Mouse (Mus musculus) neural tube, embryonic 14.5 days (tissue): ENCODE data around the gene Tmem116. TPM values are rescaled to one million over a fixed set of nuclear protein-coding genes. Genes with fewer than 3 reads are reported as not detected.

Source experiments
- ATAC-seq: fragments of 200-750 bp; cut with Nextera tagmentation; 2 replicates; pipeline ENCODE4 v1.8.0; 2017; ENCODE audit warnings: low read depth, mild to moderate bottlenecking, moderate TSS enrichment, moderate library complexity
- H3K27ac ChIP-seq: fragments of 300-500 bp; sonication (generic); 2 replicates; pipeline ENCODE4 v1.5.1; 2014; ENCODE audit warnings: low read depth, mild to moderate bottlenecking, control low read depth, low read length, moderate library complexity, mixed read lengths
- H3K27me3 ChIP-seq: fragments of 300-500 bp; sonication (generic); 2 replicates; pipeline ENCODE4 v1.6.1; 2014; ENCODE audit warnings: low read length; ENCODE audit not compliant: control insufficient read depth, insufficient read depth
- H3K36me3 ChIP-seq: fragments of 300-500 bp; sonication (generic); 2 replicates; pipeline ENCODE4 v1.6.1; 2014; ENCODE audit warnings: low read length, mixed read lengths; ENCODE audit not compliant: control insufficient read depth, insufficient read depth
- H3K4me1 ChIP-seq: fragments of 300-500 bp; sonication (generic); 2 replicates; pipeline ENCODE4 v1.6.1; 2014; ENCODE audit warnings: low read length; ENCODE audit not compliant: control insufficient read depth, insufficient read depth
- H3K4me2 ChIP-seq: fragments of 300-500 bp; sonication (generic); 2 replicates; pipeline ENCODE4 v1.6.1; 2014; ENCODE audit warnings: mild to moderate bottlenecking, low read depth, low read length, control low read depth
- H3K4me3 ChIP-seq: fragments of 300-500 bp; sonication (generic); 2 replicates; pipeline ENCODE4 v1.5.1; 2014; ENCODE audit warnings: low read depth, low read length, control low read depth, mixed read lengths
- H3K9ac ChIP-seq: fragments of 300-500 bp; sonication (generic); replicated peaks from 2 replicates; pipeline ENCODE4 v1.6.1; 2014; ENCODE audit warnings: low read depth, mild to moderate bottlenecking, control low read depth, low read length, mixed read lengths
- H3K9me3 ChIP-seq: fragments of 300-500 bp; sonication (generic); 2 replicates; pipeline ENCODE4 v1.6.1; 2016; ENCODE audit warnings: low read length; ENCODE audit not compliant: control insufficient read depth
- WGBS: fragments of 180-500 bp; shearing (Covaris S2); extraction: QIAGEN DNeasy Blood & Tissue Kit; methylation state at CpG from one replicate; pipeline ENCODE4 v1.1.7; 2014; 5-methylcytosine and 5-hydroxymethylcytosine counted together
- polyA plus RNA-seq: library from polyadenylated mRNA; unstranded; fragments of >200 nt; fragmentation: Nextera tagmentation; extraction: Ambion mirVana; gene quantifications from 2 replicates; pipeline ENCODE4 v1.2.1, GENCODE M21; 2014

The Tmem116 gene
- polyA plus RNA-seq, 1 experiment from 2014 or later = 2.2 TPM

DNA sequence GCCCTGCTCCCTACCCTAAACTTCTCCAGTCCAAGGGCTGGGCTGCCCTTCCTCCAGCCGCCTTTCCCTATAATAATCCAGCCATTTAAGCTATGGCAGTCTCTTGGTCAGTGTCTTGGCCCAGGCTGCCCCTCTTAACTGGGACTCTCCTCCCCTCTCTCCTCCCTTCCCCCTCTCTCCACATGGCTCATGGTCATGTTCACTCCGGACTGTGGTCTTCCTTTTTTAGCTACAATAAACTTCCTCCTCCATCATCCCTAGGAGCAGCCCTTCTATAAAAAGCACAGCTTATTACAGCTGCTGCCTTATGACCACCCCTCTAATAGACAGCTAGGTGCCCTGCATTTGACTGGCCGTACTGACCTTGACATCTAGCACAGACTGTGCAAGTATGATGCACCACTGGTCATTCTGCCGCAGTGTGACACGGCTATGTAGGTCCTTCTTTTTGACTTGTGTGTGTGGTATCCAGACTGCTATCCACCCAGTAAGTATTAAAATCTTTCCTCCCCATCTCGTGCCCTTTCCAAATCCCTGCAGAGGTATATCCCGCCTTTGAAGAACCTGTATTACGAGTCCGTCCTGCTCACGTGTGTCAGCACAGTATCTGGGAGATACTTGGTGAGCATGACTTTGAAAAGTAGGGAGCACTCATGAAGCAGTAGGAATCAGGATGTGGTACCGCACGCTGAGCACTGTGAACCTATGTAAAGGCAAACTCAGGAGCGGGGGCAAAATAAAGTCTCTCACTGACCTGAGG is 2.2 kb downstream of the Tmem116 start:
- WGBS = 91% methylated on average over 13 of the region's 13 CpGs
- Histone ChIP-seq H3K9me3 (no peaks in the 10 kb centered on the region), H3K27ac (no peak overlapping the region), H3K36me3 (no peaks in the 10 kb centered on the region; the same call in 1 of the 2 replicates), H3K9ac (no peak overlapping the region), H3K27me3 (peaks cover 4% of the 10 kb centered on the region; the same call in 1 of the 2 replicates), H3K4me3 (no peak overlapping the region), H3K4me1 (peaks cover 11% of the 10 kb centered on the region), H3K4me2 (no peak overlapping the region)
- ATAC-seq = no peak

DNA sequence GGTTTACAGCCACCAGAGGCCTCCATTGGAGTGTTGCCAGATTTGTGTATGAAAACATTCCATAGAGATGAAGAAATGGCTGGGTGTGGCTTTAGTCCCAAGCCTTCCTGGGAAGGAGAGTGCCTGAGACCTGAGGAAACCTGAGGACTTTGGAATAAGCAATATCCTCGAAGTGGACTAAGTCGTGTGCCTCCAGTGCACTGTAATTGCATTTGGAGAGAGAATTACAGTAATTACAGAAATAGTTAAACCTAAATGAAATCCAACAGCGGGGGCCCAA is 2.8 kb downstream of the Tmem116 start:
- Histone ChIP-seq H3K27ac (no peak overlapping the region), H3K4me1 (peaks cover 11% of the 10 kb centered on the region), H3K36me3 (no peaks in the 10 kb centered on the region; the same call in 1 of the 2 replicates), H3K4me2 (no peak overlapping the region), H3K9ac (no peak overlapping the region), H3K4me3 (no peak overlapping the region), H3K27me3 (peaks cover 4% of the 10 kb centered on the region; the same call in 1 of the 2 replicates), H3K9me3 (no peaks in the 10 kb centered on the region)
- ATAC-seq = no peak
- 80% methylated on average over 3 of the region's 3 CpGs for WGBS

DNA sequence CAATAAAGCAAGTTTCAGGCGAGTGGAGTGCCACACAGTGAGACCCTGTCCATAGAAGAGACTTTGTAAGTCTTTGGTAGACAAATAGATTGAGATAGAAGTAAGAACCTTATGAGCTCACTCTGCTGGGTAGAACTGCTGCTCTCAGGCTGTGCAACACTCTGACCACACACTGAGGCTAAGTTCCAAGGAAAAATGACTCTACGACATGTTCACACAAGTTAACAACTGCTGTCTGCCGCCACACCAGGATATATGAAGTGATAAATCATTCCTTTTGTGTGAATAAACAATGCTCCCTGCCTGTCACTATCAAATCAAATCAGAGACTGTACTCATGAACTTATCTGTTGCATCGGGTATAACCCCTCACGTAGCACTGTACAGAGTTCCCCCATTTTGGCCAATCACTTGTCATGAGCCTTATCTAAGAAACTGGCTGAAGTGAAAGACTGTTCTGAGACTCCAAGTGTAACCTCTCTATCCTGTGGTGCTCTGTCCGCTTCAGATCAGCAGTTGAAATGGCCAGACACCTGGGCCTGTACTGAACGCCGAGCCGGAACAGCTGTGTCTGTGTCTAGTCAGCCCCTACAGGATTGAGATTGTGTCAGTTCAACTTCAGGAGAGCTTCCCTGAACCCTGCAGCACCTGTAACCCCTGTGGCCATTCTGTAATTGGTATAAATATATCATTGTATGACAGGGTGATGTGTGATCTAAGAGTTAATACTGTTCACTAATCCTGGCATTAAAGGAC is 4.0 kb downstream of the Tmem116 start:
- Histone ChIP-seq H3K4me3 (no peak overlapping the region), H3K27me3 (peaks cover 4% of the 10 kb centered on the region; the same call in 1 of the 2 replicates), H3K27ac (no peak overlapping the region), H3K4me1 (peaks cover 8% of the 10 kb centered on the region), H3K9ac (no peak overlapping the region), H3K4me2 (no peak overlapping the region), H3K36me3 (no peaks in the 10 kb centered on the region), H3K9me3 (no peaks in the 10 kb centered on the region)
- WGBS = 70% methylated on average over 9 of the region's 9 CpGs
- no peak for ATAC-seq

DNA sequence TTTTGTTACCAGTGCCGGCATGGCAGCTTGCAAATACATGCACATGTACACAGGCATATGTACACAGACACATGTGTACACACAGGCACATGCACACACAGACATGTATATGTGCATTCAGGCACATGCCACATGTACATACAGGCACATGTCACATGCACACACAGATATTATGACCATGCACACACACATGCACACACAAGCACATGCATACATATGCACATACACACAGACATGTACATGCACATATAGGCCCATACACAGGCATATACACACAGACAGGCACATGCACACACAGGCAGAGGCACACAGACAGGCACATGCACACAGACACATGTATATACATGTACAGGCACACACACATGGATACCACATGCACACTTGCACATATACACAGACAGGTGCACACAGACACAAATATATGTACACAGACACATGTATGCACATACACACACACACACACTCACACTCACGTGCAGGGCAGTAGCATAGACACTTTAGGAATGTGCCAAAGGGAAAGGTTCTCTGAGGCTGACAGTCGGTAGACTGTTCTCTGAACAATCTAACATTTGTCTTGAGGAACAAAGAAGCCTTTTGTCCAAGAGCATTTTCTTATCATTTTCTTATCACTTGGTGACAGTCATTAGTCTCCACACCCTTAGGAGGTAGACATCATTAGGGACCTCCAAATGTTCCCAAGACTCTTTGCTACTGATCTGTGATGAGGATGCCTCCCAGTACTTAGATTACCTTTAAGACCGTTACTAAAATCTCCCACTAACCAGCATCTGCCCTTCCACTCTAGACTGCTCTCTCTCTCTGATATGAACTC is 9.9 kb downstream of the Tmem116 start:
- no peaks in the 10 kb centered on the region for H3K9me3 ChIP-seq

DNA sequence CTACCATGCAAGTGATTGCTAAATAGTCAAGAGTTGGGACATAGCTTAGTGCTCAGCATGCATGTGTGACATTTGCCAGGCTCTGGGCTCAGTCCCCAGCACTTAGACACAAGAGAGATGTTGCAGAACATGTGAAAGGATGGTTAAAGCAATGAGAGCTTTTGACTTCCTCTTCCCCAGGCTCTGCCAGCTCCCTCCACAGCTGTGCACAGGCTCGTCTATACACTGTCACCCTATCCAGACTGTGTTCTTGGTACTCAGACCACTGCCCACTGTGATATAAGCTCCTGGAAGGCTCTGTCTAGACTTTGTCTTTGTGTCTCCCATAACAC is 10.4 kb downstream of the Tmem116 start:
- Histone ChIP-seq H3K4me1 (no peaks in the 10 kb centered on the region), H3K4me2 (no peak overlapping the region), H3K4me3 (no peak overlapping the region), H3K27me3 (no peaks in the 10 kb centered on the region), H3K9me3 (no peaks in the 10 kb centered on the region), H3K9ac (no peak overlapping the region), H3K36me3 (no peaks in the 10 kb centered on the region), H3K27ac (no peak overlapping the region)
- WGBS = 50% methylated on average over 1 of the region's 1 CpGs
- no peak for ATAC-seq

More for the DNA sequence above, 9.9 kb downstream of the Tmem116 start:
- Histone ChIP-seq H3K27ac (no peak overlapping the region), H3K9ac (no peak overlapping the region), H3K4me1 (no peaks in the 10 kb centered on the region), H3K36me3 (no peaks in the 10 kb centered on the region), H3K4me2 (no peak overlapping the region), H3K27me3 (no peaks in the 10 kb centered on the region), H3K4me3 (no peak overlapping the region)
- WGBS = 73% methylated on average over 4 of the region's 4 CpGs
- ATAC-seq = no peak

- 61% methylated on average over 5 of the region's 5 CpGs for WGBS
- no peak overlapping the region for H3K4me3 ChIP-seq
- H3K9ac ChIP-seq = no peak overlapping the region
- no peak overlapping the region for H3K4me2 ChIP-seq
- no peak for ATAC-seq
- no peaks in the 10 kb centered on the region for H3K4me1 ChIP-seq
- H3K36me3 ChIP-seq = no peaks in the 10 kb centered on the region
- H3K27ac ChIP-seq = no peak overlapping the region
- H3K9me3 ChIP-seq = no peaks in the 10 kb centered on the region
- H3K27me3 ChIP-seq = no peaks in the 10 kb centered on the region
These were observed 11.3 kb downstream of the Tmem116 start for GRCm38 (mm10) chr5:121462967-121463366.

DNA sequence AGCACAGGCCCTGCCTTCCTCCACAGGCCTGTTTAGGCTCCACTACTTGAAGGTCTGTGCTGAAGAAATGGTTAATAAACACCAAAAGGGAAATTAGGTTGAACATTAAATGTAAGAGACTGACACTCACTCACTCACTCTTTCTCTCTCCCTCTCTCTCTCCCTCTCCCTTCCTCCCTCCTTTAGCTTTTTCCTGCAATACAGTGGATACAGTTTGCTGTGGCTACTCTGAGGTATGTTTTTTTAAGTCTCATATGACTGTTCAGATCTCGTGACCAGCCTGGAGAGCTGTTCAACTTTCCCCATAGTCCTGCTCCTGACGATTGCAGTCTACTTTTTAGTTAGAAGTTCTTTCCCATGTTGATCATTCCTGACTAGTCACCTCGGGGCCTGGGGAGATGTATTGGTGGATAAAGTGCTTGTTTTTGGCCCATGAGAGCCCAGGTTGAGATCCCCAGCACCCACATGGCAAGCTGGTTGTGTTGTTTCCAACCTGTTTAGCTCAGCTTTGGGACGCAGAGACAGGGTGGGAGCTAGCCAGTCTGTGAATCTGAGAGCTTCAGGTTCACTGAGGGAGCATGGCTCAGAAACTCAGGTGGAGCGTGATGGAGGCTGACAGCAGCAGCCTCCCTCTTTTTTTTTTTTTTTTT is 12.0 kb downstream of the Tmem116 start:
- no peak overlapping the region for H3K9ac ChIP-seq
- ATAC-seq = no peak
- no peaks in the 10 kb centered on the region for H3K27me3 ChIP-seq
- H3K27ac ChIP-seq = no peak overlapping the region
- no peak overlapping the region for H3K4me3 ChIP-seq
- no peak overlapping the region for H3K4me2 ChIP-seq
- H3K36me3 ChIP-seq = no peaks in the 10 kb centered on the region
- H3K9me3 ChIP-seq = no peaks in the 10 kb centered on the region
- 84% methylated on average over 5 of the region's 5 CpGs for WGBS
- no peaks in the 10 kb centered on the region for H3K4me1 ChIP-seq

DNA sequence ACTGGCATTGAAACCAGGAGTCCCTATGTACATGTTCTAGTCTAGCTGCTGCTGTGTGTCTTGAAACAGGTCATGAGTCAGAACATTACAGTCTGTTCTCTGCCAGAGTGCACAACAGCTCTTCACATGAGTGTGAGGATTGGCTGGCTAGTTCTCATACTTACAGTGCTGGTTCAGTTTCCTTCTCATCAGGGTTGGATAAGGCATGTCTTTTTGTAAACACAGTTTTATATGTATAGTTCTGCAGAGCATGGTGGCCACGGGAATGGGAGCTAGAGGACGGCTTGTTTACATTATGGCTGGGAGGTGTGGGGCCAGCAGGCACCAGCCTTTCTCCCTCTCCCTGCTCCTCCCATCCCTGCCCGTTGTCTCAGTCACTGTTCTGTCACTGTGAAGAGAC is 17.9 kb downstream of the Tmem116 start:
- Histone ChIP-seq H3K27me3 (no peaks in the 10 kb centered on the region), H3K9ac (no peak overlapping the region), H3K9me3 (no peaks in the 10 kb centered on the region), H3K4me3 (no peak overlapping the region), H3K36me3 (no peaks in the 10 kb centered on the region), H3K4me2 (no peak overlapping the region), H3K27ac (no peak overlapping the region), H3K4me1 (no peaks in the 10 kb centered on the region)
- 57% methylated on average over 3 of the region's 3 CpGs for WGBS
- no peak for ATAC-seq
